Mouse (Mus musculus) forebrain, embryonic 12.5 days (tissue): ENCODE measurements around the gene S100a3. TPM values are rescaled to one million over a fixed set of nuclear protein-coding genes. Genes with fewer than 3 reads are reported as not detected.

ENCODE experiments used
- ATAC-seq: fragments of 200-750 bp; cut with Nextera tagmentation; 2 replicates; pipeline ENCODE4 v1.8.0; 2017; ENCODE audit warnings: moderate TSS enrichment; ENCODE audit not compliant: low FRiP score
- H3K27ac ChIP-seq: fragments of 300-500 bp; sonication (generic); 2 replicates; pipeline ENCODE4 v1.5.1; 2016; ENCODE audit warnings: mild to moderate bottlenecking
- H3K27me3 ChIP-seq: fragments of 300-500 bp; sonication (generic); 2 replicates; pipeline ENCODE4 v1.6.1; 2016; ENCODE audit warnings: mild to moderate bottlenecking
- H3K36me3 ChIP-seq: fragments of 300-500 bp; sonication (generic); replicated peaks from 2 replicates; pipeline ENCODE4 v1.6.1; 2016; ENCODE audit warnings: mild to moderate bottlenecking
- H3K4me1 ChIP-seq: fragments of 300-500 bp; sonication (generic); 2 replicates; pipeline ENCODE4 v1.6.1; 2016
- H3K4me2 ChIP-seq: fragments of 300-500 bp; sonication (generic); 2 replicates; pipeline ENCODE4 v1.6.1; 2016; ENCODE audit warnings: mild to moderate bottlenecking, moderate library complexity
- H3K4me3 ChIP-seq: fragments of 300-500 bp; sonication (generic); replicated peaks from 2 replicates; pipeline ENCODE4 v1.5.1; 2016; ENCODE audit warnings: mild to moderate bottlenecking
- H3K9ac ChIP-seq: fragments of 300-500 bp; sonication (generic); 2 replicates; pipeline ENCODE4 v1.6.1; 2016; ENCODE audit warnings: mild to moderate bottlenecking
- H3K9me3 ChIP-seq: fragments of 300-500 bp; sonication (generic); 2 replicates; pipeline ENCODE4 v1.6.1; 2016
- WGBS: fragments of 180-500 bp; shearing (Covaris S2); methylation state at CpG from one replicate; pipeline ENCODE4 v1.1.7; 2016; 5-methylcytosine and 5-hydroxymethylcytosine counted together
- polyA plus RNA-seq: library from polyadenylated mRNA; unstranded; fragments of >200 nt; fragmentation: Nextera tagmentation; extraction: Ambion mirVana; gene quantifications from 2 replicates; pipeline ENCODE4 v1.2.1, GENCODE M21; 2016

The S100a3 gene
- polyA plus RNA-seq, 1 experiment from 2014 or later: not detected

DNA sequence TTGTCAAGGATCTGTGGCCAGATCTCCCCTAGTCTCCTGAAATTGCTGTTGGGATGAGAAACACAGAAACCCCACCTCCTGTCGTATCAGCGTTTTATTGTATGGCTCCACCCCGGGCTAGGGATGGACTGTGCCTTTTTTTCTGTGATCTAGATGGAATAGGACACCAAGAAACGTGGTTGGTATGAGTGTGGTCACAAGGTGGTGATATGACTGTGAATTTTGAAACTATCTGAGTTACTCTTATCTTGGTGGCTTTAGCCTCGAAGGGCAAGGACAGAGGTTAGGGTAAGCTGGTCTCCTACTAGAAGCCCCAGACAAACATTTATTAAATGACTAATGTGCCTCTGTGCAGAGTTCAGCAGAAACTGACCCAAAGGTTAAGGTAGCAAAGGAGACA lies 35.2 kb downstream of the S100a3 start:
- no peak for ATAC-seq
- Histone ChIP-seq H3K27me3 (no peaks in the 10 kb centered on the region), H3K36me3 (no peaks in the 10 kb centered on the region), H3K9ac (no peak overlapping the region), H3K4me1 (no peaks in the 10 kb centered on the region), H3K4me3 (no peak overlapping the region), H3K4me2 (no peak overlapping the region), H3K27ac (no peak overlapping the region), H3K9me3 (no peaks in the 10 kb centered on the region)
- 78% methylated on average over 5 of the region's 5 CpGs for WGBS

DNA sequence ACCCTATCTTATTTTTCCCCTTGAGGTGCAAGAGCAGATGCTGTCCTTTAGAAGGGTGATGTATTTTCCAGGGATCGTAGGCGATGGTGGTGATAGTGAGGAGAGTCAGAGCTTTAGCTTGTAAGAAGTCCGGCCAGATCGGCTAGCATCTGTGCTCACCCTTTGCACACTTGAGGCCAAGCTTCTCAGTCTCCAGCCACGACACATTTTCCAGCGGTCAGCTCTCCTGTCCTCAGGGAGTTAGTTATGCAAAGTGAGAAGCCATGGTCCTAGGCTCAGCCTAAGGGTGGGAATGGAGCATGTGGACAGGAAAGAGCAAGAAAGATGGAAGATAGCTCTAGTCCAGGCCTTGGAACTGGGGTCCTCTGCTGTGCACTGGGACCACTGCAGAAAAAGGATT lies 36.4 kb downstream of the S100a3 start:
- no peak for ATAC-seq
- Histone ChIP-seq H3K27me3 (no peaks in the 10 kb centered on the region), H3K27ac (no peak overlapping the region), H3K4me1 (no peaks in the 10 kb centered on the region), H3K36me3 (no peaks in the 10 kb centered on the region), H3K4me2 (no peak overlapping the region), H3K4me3 (no peak overlapping the region), H3K9ac (no peak overlapping the region), H3K9me3 (no peaks in the 10 kb centered on the region)
- 92% methylated on average over 6 of the region's 6 CpGs for WGBS

DNA sequence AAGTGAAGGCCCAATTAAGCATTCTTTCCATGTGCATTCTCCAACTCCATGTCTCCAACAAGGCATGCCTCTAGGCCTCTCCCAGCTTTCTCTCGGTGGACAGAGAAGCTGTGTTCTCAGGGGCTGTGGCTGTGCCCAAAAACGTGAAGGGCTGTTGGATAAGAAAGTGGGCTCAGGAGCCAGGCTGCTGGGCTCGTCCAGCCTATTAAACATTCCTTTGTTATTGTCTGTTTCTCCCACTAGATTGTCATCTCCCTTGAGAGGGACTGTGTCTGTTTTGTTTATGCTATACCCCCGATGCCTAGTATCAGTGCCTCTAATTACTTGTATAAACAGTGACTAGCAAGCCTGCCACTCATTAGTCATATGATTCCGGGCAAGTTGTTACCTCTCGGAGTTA lies 37.4 kb downstream of the S100a3 start:
- H3K4me1 ChIP-seq: no peaks in the 10 kb centered on the region
- H3K4me3 ChIP-seq: no peak overlapping the region
- no peaks in the 10 kb centered on the region for H3K9me3 ChIP-seq
- H3K27me3 ChIP-seq: no peaks in the 10 kb centered on the region
- H3K4me2 ChIP-seq: no peak overlapping the region
- no peak overlapping the region for H3K27ac ChIP-seq
- no peak for ATAC-seq
- no peaks in the 10 kb centered on the region for H3K36me3 ChIP-seq
- 50% methylated on average over 6 of the region's 6 CpGs for WGBS
- H3K9ac ChIP-seq: no peak overlapping the region

DNA sequence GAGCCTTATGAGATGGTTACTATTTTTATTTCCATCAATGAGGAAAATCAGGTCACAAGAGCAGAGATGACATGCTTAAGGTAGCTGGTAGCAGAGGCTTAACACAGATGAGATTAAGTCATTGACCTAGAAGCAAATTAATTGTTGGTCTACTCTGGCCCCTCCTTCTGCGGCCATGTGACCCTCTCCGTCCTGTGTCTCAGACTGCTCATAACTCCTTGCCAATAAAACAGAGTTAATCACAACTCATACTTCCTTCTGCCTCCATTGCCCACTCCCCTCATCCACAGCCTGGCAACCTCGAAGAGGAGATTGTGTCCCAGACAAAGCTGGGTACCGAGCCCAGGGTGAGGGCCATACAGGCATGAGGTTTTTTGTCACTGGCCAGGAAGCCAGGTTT lies 37.8 kb downstream of the S100a3 start:
- ATAC-seq: no peak
- H3K4me3 ChIP-seq: no peak overlapping the region
- H3K27me3 ChIP-seq: no peaks in the 10 kb centered on the region
- H3K9me3 ChIP-seq: no peaks in the 10 kb centered on the region
- no peaks in the 10 kb centered on the region for H3K4me1 ChIP-seq
- no peak overlapping the region for H3K27ac ChIP-seq
- WGBS: 84% methylated on average over 4 of the region's 4 CpGs
- H3K9ac ChIP-seq: no peak overlapping the region
- no peak overlapping the region for H3K4me2 ChIP-seq
- H3K36me3 ChIP-seq: no peaks in the 10 kb centered on the region

DNA sequence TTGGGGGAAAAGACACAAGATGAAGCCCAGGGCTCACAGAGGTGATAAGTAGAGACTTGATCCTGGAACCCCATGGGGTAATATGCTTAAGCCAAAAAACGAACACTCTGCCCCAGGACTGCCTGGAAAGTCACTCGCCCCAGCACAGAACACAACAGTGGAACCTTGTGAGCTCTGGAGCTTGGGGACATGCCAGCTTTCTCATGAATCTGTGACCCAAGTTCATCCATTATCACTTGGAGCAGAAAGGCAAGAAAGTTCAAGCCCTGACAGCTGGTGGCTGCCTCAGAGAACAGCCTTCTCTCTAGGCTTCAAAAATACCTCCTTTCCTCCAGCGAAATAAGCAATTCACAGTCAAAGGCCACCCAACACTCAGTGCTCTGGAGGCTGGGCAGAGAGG lies 39.0 kb downstream of the S100a3 start:
- Histone ChIP-seq H3K4me2 (no peak overlapping the region), H3K9ac (no peak overlapping the region), H3K9me3 (no peaks in the 10 kb centered on the region), H3K27ac (no peak overlapping the region), H3K27me3 (no peaks in the 10 kb centered on the region), H3K4me3 (no peak overlapping the region), H3K36me3 (no peaks in the 10 kb centered on the region), H3K4me1 (peaks cover 4% of the 10 kb centered on the region; the same call in 1 of the 2 replicates)
- no peak for ATAC-seq
- 80% methylated on average over 3 of the region's 3 CpGs for WGBS

DNA sequence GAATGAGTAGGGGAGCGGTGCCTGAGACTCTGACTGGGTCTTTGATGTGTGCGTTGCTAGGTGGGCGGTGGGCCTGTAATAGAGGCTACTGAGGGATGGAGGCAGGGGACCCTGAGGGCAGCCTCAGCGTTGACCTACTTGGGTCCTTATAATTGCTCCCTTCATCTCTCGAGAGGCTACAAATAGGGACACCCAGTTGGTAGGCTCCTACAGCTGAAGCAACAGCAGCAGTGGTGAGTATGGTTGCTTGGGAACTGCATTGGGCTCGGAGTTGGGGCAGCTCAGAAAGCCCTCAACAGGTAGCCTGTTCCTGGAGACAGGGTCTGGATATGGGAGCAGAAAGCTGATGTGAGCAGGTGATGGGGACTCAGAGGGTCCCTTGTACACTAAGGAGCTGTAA lies 39.7 kb downstream of the S100a3 start:
- H3K27ac ChIP-seq: no peak overlapping the region
- H3K4me2 ChIP-seq: no peak overlapping the region
- H3K9ac ChIP-seq: no peak overlapping the region
- H3K36me3 ChIP-seq: no peaks in the 10 kb centered on the region
- H3K27me3 ChIP-seq: no peaks in the 10 kb centered on the region
- WGBS: 81% methylated on average over 6 of the region's 6 CpGs
- H3K9me3 ChIP-seq: no peaks in the 10 kb centered on the region
- H3K4me3 ChIP-seq: no peak overlapping the region
- no peak for ATAC-seq
- peaks cover 10% of the 10 kb centered on the region; the same call in 1 of the 2 replicates for H3K4me1 ChIP-seq

DNA sequence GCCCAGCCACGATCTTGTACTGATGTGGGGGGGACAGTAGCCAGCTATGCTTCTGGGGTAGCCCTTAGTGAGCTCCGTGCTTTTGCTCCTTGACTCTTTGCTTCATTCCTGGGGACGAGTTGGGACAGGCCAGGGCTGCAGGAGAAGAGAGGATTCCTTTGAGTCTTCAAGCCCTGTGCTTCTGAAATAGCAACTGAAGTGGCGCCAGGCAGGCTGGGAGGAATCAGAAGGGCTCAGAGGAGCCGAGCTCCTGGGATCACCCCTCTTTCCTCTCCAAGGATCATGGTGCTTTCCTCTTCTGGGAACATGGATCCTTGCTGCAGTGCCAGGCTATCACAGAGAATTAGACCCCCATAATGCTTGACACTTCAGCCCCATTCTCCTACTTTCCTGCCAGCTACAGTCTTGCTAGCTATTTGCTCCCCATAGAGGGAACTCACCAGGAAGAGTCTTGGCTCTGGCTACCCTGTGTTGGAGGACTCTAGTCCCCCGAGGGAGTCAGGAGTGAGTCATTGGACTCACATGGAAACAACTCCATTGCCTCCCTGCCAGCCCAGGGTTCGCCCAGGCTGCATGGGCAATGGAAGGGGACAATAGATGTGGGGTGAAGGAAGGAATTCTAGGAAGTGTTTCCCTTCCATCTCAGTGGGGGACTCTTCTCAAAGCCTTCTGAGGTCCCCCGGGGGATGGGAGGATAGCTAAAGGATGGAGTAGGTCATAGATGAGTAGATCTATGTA lies 40.2 kb downstream of the S100a3 start:
- Histone ChIP-seq H3K4me3 (no peak overlapping the region), H3K9ac (no peak overlapping the region), H3K4me1 (peaks cover 10% of the 10 kb centered on the region; the same call in 1 of the 2 replicates), H3K27me3 (no peaks in the 10 kb centered on the region), H3K4me2 (no peak overlapping the region), H3K36me3 (no peaks in the 10 kb centered on the region), H3K9me3 (no peaks in the 10 kb centered on the region), H3K27ac (no peak overlapping the region)
- 84% methylated on average over 8 of the region's 8 CpGs for WGBS
- ATAC-seq: no peak

DNA sequence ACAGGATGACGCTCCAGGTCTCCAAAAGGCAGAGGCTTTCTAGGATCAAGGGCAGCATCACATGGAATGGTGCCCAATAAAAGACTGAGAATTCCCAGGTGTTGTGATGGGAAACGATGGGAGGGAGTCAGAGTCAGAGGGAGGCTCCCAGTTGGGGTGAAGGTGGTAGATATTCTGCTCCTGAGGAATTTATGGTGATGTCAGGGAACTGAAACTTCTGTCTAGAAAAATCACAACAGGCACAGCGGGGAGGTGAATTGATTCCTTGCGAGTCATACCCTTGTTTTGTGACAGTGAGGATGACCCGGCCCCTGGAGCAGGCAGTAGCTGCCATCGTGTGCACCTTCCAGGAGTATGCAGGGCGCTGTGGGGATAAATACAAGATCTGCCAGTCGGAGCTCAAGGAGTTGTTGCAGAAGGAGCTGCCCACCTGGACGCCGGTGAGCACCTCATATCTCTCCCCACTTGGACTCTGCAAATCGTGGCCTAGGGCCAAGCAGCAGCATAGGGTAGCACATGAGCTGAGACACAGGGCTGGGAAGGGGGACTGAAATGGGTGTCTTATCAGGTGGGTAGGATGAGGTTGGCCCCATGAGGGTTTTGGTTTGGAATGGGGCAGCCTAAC lies 41.2 kb downstream of the S100a3 start, which contains the start of gene Gm42674:
Gm42674 (plus strand) TSS at position 419 of the 625 bp plus-strand sequence.
- H3K4me2 ChIP-seq: no peak within 1 kb of the TSS
- H3K9ac ChIP-seq: no peak within 1 kb of the TSS
- no peaks in the 10 kb centered on the region for H3K27me3 ChIP-seq
- 88% methylated on average over 11 of the region's 11 CpGs for whole genome bisulfite sequencing
- no peaks in the 10 kb centered on the region for H3K36me3 ChIP-seq
- no peak within 1 kb of the TSS for H3K4me3 ChIP-seq
- peaks cover 10% of the 10 kb centered on the region; the same call in 1 of the 2 replicates for H3K4me1 ChIP-seq
- no peaks in the 10 kb centered on the region for H3K9me3 ChIP-seq
- H3K27ac ChIP-seq: no peak within 1 kb of the TSS
- no peak for ATAC-seq

DNA sequence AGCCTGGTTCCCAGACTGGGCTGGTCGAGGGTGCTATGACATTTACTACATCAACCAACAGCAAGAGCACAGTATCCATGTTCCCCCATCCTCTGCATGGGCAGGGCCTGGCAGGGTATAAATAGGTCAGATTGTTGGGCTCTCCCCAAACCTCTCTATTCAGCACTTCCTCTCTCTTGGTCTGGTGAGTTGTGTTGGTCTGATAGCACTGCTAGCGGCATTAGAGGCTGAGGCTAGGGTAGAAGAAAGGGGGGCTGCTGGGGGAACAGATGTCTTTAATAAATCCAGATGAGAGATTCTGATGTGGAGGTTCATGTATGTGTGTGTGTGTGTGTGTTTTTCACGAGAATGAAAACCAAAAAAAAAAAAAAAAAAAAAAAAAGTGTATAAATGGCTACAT lies 43.2 kb downstream of the S100a3 start, which contains the start of gene S100a4:
S100a4 (plus strand) TSS at position 149 of the 400 bp plus-strand sequence.
- 79% methylated on average over 3 of the region's 3 CpGs for WGBS
- Histone ChIP-seq H3K4me2 (no peak within 1 kb of the TSS), H3K9me3 (no peaks in the 10 kb centered on the region), H3K36me3 (no peaks in the 10 kb centered on the region), H3K27me3 (no peaks in the 10 kb centered on the region), H3K4me1 (peaks cover 10% of the 10 kb centered on the region; the same call in 1 of the 2 replicates), H3K4me3 (no peak within 1 kb of the TSS), H3K27ac (peak within 1 kb of the TSS; percentile 50; the same call in 1 of the 2 replicates), H3K9ac (no peak within 1 kb of the TSS)
- no peak for ATAC-seq

DNA sequence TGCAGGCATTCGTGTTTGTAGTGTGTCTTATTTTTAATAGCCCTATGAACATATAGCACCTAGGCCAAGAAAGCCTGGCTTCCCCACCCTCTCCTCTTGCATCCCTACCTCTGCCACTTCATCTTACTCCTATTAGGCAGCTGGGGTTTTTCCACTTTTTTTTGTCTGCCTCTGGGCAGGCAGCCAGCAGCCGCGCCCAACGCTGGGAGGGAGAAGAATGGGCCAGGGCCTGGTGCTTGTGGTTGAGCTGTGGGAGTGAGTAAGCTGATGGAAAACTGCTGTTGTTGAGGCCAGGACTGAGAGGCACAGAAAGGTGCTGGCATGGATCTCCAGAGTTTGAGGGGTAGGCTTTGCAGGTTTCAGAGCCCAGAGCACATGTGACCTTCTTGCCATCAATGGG lies 44.0 kb downstream of the S100a3 start:
- H3K4me2 ChIP-seq: no peak overlapping the region
- 49% methylated on average over 4 of the region's 4 CpGs for WGBS
- peaks cover 10% of the 10 kb centered on the region; the same call in 1 of the 2 replicates for H3K4me1 ChIP-seq
- H3K9ac ChIP-seq: no peak overlapping the region
- no peak overlapping the region for H3K4me3 ChIP-seq
- peak; percentile 81; the same call in 1 of the 2 replicates for ATAC-seq
- H3K27me3 ChIP-seq: no peaks in the 10 kb centered on the region
- no peaks in the 10 kb centered on the region for H3K36me3 ChIP-seq
- H3K9me3 ChIP-seq: no peaks in the 10 kb centered on the region
- H3K27ac ChIP-seq: peak overlapping the region; percentile 50; the same call in 1 of the 2 replicates

DNA sequence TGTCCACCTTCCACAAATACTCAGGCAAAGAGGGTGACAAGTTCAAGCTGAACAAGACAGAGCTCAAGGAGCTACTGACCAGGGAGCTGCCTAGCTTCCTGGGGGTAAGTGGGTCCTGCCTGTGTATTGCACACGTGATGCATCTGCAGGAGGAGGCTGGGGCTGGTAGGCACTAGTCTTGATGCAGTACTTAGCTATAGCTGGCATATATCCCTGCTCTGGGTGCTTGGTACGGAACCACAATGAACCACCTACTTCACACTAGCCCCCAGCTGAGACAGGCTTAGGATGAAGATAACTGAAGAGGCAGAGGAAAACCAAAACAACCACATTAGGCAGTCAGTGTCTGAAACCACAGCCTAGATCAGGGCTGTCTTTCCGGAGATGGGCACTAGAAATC lies 44.7 kb downstream of the S100a3 start:
- H3K27ac ChIP-seq: no peak overlapping the region; the same call in 1 of the 2 replicates
- no peak overlapping the region for H3K4me3 ChIP-seq
- H3K9ac ChIP-seq: no peak overlapping the region
- WGBS: 79% methylated on average over 3 of the region's 3 CpGs
- no peak for ATAC-seq
- H3K27me3 ChIP-seq: 0 out of 2 replicates have a peak, but pooled peaks cover 2% of the 10 kb centered on the region
- H3K4me2 ChIP-seq: no peak overlapping the region
- H3K4me1 ChIP-seq: peaks cover 10% of the 10 kb centered on the region; the same call in 1 of the 2 replicates
- no peaks in the 10 kb centered on the region for H3K36me3 ChIP-seq
- no peaks in the 10 kb centered on the region for H3K9me3 ChIP-seq

DNA sequence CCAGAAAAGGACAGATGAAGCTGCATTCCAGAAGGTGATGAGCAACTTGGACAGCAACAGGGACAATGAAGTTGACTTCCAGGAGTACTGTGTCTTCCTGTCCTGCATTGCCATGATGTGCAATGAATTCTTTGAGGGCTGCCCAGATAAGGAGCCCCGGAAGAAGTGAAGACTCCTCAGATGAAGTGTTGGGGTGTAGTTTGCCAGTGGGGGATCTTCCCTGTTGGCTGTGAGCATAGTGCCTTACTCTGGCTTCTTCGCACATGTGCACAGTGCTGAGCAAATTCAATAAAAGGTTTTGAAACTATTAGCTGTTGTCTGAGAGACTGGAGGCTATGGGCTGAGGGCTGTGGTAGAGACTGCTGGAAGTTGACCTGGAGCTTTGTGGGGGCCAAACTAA lies 45.4 kb downstream of the S100a3 start:
- no peak overlapping the region for H3K4me3 ChIP-seq
- 91% methylated on average over 2 of the region's 2 CpGs for WGBS
- H3K4me2 ChIP-seq: no peak overlapping the region
- no peak overlapping the region for H3K27ac ChIP-seq
- H3K9ac ChIP-seq: no peak overlapping the region
- H3K36me3 ChIP-seq: no peaks in the 10 kb centered on the region
- peaks cover 10% of the 10 kb centered on the region; the same call in 1 of the 2 replicates for H3K4me1 ChIP-seq
- no peak for ATAC-seq
- 0 out of 2 replicates have a peak, but pooled peaks cover 2% of the 10 kb centered on the region for H3K27me3 ChIP-seq
- no peaks in the 10 kb centered on the region for H3K9me3 ChIP-seq
